Mouse (Mus musculus) neutrophil, adult 5-6 weeks (primary cell): ENCODE results near the gene Senp5. TPM values are rescaled to one million over a fixed set of nuclear protein-coding genes. Genes with fewer than 3 reads are reported as not detected.

Experiments
- ATAC-seq: fragments of 151-379, 151-347 bp; 2 replicates; pipeline ENCODE4 v1.8.0; 2017; ENCODE audit warnings: mild to moderate bottlenecking, moderate TSS enrichment; ENCODE audit not compliant: insufficient number of reproducible peaks, poor library complexity, low FRiP score, severe bottlenecking; ENCODE audit errors: extremely low read depth
- total RNA-seq: library from RNA; stranded (forward); fragments of 200-1000 nt; gene quantifications from 2 replicates; pipeline ENCODE4 v1.2.3, GENCODE M21; 2017

The Senp5 gene
- total RNA-seq, 1 experiment from 2014 or later: 16.5 TPM

DNA sequence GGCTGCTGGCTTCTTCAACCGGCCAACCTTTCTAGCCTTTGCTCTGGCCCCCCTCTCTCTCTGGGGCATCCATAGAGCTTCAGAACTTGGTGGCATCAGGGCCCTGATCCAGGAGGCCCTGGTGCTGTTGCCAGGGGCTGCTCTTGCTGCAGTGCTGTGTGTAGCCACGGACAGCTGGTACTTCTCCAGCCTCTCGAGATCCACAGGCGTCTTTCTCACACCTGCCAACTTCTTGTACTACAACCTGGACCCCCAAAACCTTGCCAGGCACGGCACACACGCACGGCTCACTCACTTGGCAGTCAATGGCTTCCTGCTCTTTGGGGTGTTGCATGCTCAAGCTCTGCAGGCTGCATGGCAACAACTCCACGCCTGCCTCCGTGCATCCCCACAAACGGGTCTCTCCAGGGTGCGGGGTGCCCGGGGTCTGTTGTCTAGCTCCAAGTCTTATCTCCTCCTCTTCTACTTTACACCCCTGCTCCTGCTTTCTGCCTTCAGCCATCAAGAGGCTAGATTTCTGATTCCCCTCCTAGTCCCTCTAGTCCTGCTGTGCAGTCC, 58.3 kb downstream of the Senp5 start:
- ATAC-seq: no peak

DNA sequence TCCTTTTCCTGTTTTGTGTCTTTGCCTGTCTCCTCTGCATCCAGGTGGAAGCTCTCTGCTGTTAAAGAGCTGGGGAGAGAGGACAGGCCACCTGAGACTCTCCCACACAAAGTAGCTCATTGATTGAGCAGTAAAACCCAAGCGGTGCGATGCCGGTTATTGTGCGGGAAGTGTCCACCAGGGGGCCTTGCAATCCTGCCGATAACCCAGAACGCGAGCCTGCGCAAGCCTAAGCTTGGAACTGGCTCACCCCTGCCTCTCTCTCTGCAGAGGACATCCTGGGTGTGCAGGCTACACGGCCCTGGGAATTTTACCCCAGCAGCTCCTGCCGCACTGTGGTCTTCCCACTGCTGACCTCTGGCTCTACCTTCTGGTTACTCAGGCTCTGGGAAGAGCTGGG, 59.1 kb downstream of the Senp5 start:
- ATAC-seq: peak; percentile 63

DNA sequence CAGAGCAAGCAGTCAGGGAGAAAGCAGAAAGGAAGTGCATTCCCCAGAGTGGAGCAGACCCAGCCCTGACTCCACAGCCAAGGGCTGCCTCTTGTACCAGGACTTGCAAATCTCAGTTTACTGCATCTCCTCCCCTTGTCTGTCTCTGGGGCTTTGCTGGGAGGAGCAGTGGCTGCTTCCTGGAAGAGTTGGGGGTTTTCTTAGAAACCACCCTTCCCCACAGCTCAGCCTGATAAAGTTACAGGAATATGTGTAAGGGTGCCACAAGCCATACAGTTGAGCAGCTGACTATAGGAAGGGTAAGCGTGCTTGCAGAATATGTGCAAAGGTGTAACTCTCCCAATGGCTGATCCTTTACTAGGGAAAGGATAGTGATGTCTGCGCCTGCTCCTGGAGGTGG, 62.5 kb downstream of the Senp5 start:
- ATAC-seq: no peak

DNA sequence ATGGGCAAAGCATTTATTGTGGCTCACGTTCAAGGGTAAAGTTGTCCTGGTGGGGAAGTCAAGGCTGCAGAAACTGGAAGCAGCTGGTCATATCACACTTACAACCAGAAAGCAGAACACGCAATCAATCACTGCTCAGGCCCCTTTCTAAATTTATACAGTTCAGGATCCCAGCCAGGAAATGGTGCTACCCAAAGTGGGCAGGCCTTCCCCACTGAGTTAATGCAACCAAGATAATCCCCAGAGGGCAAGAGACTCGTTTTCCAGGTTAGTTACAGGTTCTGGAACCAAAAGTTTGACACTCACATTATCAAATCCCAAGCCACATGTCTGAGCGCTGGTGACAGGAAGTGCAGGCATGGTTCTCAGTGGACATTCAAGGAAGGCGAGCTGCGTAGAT, 64.2 kb downstream of the Senp5 start:
- no peak for ATAC-seq

DNA sequence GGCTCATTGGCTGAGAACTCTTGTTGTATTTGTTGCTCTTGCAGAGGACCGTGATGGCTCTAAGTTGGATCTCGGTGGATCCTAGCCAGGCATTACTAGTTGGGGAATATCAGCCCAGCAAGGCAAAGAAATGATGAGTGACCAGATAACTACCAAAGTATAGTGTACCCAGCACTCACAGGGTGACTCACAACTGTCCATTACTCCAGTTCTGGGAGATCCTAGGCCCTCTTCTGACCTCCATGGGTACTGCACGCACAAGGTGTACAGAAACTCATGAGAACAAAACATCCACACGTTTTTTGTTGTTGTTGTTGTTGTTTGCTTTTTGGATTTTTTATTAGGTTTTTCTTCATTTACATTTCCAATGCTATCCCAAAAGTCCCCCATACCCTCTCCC, 66.5 kb downstream of the Senp5 start:
- no peak for ATAC-seq

DNA sequence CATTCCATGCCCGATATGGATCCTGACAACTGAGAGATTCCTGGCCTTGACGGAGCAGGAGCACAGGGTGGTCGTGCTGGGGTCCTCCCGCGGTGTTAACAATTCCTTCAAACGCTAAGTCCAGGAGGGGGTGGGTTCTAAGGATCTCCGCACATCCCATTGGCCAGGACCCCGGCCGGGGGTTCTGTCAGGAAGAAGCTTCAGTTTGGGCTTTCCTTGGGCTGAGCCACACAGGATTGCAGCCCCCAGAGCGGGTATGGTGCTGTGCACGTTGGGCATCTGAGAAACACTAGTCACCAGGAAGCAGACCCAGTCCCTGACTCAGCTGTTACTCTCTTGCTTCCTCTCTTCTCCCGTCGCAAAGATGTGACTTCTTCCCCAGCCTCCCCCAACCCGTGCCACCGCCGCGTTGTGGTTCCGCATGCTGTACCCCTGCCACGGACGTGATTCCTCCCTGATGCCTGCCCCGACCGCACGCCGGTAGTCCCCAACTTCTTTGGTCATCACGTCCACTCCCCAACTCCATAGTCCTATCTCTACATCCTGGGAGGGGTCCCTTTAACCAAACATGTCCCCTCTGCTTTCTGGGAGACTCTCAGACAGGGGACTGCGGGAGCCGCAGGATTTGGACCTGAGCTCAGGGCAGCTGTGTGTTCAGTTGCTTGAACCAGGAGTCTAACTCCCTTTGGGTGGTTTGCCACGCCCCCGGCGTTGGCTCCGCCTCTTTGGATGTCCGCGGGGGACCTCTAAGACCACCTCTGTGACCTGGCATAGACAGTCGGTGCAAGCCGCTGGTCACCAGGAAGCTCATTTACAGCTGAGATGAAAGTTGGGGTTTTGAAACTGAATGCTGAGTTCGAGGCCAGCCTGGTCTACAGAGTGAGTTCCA, 67.8 kb downstream of the Senp5 start:
- ATAC-seq: peak; percentile 22; the same call in 1 of the 2 replicates

DNA sequence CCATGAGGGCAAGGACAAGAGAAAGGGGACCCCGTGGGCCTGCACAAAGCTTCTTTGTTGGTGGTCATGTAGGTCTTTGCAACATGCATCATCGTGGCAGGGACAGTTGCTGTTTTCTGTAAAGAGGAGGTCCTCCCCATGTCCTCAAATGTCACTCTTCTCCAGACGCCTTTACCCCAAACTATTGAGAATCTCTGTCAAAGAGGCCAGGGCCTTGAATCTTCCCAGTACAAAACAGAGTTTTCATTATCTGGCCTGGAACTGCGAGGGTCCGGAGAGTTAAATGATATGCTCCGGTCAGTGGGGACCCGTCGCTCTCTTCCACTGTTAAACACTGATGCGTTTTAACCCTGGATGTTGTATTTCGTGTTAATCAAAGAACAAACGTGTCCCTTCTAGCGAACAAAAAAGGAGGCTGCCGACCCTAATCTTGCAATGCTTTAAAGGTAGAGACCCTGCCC, 68.5 kb downstream of the Senp5 start:
- no peak for ATAC-seq

DNA sequence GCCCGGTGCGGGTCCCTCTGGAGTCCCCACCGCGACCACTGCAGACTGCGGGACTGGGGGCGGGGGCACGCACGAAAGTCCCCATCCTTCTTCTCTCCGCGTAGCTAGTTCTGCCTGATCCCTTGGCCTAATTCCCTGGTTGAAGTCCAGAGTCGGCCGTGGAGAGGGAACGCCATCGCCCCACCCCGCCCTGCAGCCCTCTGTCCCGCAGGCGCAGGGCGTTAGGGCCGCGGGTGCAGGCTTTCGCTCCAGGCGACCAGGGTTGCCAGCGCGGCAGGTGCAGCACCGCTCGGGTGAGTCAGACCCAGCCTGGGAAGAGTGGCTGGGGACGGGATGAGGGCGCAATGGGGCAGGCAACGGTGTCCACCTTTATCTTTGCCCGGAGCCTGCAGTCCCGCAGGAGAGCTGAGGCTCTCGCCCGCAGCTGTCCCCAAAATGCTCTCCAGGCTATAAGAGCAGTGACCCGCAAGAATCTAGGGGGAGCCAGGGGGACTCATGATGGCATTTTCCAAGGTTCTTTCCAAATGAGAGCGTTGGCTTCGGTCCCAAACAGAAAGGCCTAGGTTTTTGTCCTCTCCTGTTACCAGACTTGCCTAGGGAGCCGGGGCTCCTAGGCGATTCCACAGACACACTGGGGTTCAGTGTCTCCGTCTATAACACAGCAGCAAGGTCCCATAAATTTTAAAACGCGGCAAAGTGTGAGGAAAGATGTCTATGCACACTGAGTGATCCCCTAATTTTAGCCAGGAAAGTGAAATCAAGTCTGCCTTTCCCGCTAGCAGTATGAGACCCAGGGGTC, 69.1 kb downstream of the Senp5 start, which contains the start of gene Pigz:
Pigz (plus strand) TSS at position 101 of the 799 bp plus-strand sequence.
- no peak for ATAC-seq

DNA sequence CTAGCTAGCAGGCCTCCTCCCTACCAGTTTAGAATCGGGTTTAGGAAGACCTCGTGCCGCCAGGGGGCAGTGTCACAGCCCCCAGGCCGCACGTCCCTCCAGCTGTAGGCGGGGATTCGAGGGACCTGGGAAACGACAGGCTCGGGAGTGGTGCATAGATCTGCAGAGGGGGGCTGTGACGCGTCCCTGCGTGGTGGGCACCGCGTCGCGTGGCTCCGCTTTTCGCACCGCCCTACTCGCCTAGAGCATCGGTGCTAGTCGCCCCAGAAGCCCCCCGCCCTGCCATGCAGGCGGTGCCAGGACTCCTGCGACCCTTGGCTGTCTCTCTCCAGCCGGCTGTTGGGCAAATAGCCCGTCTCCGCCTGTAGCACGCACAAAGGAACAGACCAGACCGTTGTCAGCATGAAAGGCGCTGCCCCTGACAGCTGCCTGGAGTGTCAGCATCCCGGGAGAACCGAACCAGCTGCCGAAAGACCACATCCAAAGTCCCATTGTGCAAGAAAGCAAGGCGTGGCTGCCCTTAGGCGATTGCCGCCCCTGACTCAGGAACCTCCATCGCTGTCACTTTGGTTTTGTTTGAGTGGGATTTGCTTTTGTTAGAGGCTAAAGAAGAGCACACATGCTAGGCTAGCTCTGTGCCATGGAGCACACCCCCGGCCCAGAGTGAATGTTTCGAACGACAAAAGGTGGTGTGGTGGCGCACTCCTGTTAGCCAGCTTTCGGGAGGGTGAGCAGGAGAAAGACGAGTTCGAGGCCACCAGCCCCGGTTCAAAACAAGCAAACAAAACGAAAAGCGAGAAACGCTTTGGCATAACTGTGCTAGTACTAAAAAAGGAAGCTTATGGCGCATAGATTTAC, 70.0 kb downstream of the Senp5 start:
- ATAC-seq: peak; percentile 59

DNA sequence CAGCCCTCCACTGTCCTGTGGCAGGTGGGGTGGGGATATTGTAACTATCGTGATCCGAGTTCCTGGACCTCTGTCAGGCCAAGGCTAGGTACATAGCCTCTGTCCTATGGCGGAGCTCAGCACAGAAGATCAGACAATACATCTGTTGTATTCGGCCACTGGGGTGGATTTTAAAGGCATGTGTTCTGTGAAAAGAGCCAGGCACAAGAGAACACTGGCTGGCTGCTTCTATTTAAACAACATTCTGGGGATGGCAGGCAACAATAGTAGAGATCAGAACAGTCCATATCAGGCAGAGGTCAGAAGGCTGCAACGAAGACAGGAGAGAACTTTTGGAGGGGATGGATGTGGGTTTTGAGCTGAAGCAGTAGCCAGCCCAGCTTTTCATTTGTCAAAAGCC, 70.8 kb downstream of the Senp5 start:
- ATAC-seq: no peak

DNA sequence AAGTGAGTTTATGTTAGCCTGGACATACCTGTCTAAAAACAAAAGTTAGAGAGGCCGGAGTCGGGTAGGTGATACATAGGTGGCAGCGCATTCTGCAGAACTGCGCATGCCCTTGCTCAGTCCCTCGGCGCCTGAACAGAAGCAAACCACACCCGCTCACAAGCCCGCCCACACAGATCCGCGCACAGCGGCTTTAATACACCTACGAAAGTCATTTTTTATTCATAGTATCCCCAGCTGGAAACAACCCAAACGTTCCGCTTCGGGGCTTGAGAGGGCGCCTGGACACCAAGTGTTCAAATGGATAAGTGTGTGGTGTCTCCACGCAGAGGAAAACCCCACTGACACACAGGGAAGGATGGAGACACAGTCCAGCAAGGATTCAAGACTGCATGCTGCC, 71.8 kb downstream of the Senp5 start:
- ATAC-seq: no peak

DNA sequence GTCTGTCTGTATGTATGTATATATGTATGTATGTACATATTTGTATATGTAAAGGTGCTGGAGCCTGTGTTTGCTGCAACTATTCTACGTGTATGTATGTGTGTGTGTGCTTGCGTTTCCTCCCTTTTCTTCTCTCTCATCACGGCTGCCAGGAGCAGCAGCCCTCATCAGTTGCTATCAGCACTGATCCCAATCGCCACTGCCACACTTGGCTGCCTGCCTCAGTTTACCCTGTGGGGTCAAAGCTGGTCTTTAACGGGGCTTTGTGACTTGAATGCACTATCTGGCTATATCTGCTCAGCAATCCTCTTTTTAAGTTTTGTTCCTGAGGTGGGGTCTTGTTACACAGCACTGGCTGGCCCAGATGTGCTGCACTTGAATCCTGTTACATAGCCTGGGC, 75.7 kb downstream of the Senp5 start:
- no peak for ATAC-seq

DNA sequence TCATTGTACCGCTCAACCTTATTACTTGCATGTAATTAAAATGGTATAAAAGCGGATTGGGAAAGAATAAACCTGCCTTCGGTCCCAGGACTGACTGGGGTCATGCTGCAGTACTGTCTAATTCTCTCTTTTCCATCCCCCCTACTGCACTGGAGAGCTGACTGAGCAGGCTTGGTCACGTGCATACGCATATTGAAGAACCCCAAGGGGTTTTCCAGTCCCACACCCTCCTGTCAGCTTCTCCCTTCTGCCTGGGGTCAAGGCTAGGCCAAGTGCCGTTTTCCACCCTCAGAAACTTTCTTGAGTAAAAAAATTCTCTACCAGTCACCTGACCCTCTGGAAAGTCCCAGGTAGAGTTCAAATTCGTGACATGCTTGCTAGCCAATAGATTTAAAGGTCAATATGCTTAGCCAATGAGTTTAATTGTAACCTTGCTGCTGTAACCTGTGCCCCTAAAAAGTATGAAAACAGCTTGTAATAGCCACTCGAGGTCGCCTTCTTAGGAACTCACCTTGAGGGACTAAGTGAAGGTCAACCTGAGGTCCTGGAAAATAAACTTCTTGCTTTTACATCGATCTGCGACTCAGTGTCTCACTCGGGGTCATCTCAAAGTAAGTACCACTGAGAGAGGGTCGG, 76.4 kb downstream of the Senp5 start:
- ATAC-seq: no peak

DNA sequence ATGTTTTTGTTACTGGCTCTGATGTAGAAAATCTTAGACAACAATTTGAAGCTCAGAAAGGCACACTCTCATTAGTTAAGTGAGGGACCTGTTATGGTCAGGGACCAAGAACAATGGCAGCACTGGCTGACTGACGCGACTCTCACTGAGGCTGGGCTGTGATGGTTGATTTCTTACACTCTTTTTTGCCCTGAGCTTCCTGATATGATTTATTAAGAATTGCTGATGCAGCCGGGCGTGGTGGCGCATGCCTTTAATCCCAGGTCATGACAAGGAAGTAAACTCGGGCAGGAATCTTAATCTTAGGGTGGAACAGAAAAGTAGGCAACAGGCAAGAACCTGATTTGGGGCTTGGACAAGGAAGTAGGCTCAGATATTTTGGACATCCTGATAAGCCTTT, 77.0 kb downstream of the Senp5 start:
- ATAC-seq: no peak

DNA sequence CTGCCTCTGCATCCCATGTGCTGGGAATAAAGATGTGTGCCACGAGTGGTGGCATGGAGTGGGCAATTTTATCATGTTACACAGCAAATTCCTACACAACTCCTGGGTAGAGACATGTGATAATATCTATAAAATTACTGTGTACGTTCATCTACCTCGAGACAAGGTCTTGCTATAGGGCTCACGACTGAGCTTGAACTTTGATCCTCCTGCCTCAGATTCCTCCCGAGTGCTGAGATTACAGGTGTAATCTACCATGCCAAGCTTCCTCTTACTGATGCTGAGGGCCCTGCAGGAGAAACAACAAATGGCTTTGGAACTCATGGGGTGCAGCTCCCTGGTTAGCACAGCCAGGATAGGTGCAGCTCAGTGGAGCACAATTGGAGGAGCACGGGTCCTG, 78.7 kb downstream of the Senp5 start:
- no peak for ATAC-seq

DNA sequence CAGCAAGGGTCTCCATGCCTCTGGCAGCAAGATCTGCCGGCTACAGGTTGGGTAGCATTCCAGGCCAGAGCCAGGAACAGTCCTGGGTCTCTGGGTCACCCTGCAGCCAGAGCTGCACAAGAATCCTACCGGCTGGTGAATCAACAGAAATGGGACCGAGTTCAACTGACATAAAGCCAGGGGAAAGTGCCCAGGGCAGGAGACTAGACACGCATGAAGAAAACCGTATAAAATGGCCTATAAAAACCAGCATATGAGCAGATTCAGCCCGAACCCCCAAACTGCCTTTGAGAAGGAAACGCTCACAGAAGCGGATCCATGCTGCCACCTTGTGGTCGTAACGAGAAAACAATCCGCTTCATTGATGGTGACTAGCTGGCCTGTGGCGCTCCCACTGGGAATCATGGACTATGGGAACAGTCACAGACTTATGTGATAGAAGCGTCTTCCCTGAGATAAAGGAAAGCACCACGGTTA, 84.8 kb downstream of the Senp5 start:
- ATAC-seq: 0 out of 2 replicates have a peak, but pooled peaks have one; percentile 48

DNA sequence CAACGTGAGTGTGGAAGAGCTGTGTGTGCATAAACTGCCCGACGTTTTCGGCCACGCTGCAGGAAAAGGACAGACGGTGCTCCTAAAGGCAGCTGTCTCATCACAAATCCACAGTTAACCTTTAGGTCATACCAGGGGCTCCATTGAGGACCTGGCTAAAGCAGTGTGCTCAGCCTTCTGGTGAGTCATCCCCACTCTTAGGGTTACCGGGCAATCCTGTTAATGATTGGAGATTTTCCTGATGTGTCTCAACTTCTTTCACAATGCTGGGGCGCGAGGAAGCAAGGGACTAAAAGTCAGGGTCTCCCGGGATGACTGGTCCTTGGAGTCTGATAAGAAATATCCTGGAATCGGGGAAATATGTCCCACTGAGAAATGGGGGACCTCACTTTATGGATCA, 85.3 kb downstream of the Senp5 start:
- ATAC-seq: no peak

DNA sequence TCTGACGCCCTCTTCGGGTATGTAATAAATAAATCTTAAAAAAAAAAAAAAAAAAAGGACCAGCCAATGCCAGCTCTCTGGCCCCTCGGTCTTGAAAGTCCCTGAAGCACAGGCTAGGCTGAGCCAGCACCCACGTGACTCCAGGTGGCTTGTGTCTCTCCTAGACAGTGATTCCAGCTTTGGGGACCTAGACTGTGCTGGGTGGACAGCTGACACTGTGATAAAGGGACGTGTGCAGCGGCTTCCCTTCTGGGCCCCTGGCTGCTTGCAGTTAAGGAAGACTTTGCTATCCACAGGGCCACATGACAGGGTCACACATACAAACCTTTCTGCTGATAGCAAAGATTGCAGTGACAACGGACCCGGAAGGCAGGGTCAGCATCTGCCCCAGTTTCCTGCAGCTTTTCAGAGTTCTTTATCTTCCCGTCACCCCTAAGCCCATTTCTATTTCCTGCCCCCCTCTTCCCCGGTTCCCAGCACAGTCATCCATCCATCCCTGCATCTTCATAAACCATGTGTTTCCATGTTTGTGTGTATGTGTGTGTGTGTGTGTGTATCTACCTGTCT, 92.7 kb downstream of the Senp5 start:
- no peak for ATAC-seq
